Mouse (Mus musculus): ENCODE data around the gene Mtfr1l. TPM values are rescaled to one million over a fixed set of nuclear protein-coding genes. Genes with fewer than 3 reads are reported as not detected.
A peak's percentile ranks its signal among the peaks of the same experiment; 100 is the strongest.

The Mtfr1l gene
- total RNA-seq, 2 experiments from 2014 or later, result 60.6 to 66.1 TPM

- H3K27ac ChIP-seq, result peak overlapping the region; percentile 84
- intact Hi-C loops (cut with DNase I), result no loop called here
- peak overlapping the region; percentile 98 for H3K4me3 ChIP-seq
- DNase-seq (ENCODE audit: extremely low spot score in 1 of 2, low spot score in 2 of 2), result peak; percentile 57 to 58
- TF ChIP-seq CTCF (IDR thresholded peaks at IDR 0.05), result no peak
Observed at GRCm38 (mm10) chr4:134534124-134534886, 882 bp downstream of the Mtfr1l start.

- intact Hi-C loops (cut with DNase I), result no loop called here
- no peak for DNase-seq (ENCODE audit: extremely low spot score in 1 of 2, low spot score in 2 of 2)
- Histone ChIP-seq H3K27ac (no peak overlapping the region), H3K4me3 (no peak overlapping the region; the same call in 1 of the 2 replicates)
- TF ChIP-seq CTCF (IDR thresholded peaks at IDR 0.05), result no peak
Observed at GRCm38 (mm10) chr4:134533421-134533820, 1.8 kb downstream of the Mtfr1l start.

- Histone ChIP-seq H3K4me3 (no peak overlapping the region), H3K27ac (no peak overlapping the region)
- TF ChIP-seq CTCF (IDR thresholded peaks at IDR 0.05), result no peak
- DNase-seq (ENCODE audit: extremely low spot score in 1 of 2, low spot score in 2 of 2), result no peak
- intact Hi-C loops (cut with DNase I), result no loop called here
Observed at GRCm38 (mm10) chr4:134532928-134533327, 2.3 kb downstream of the Mtfr1l start.

- intact Hi-C loops (cut with DNase I), result no loop called here
- no peak overlapping the region for H3K27ac ChIP-seq
- no peak for TF ChIP-seq CTCF (IDR thresholded peaks at IDR 0.05)
- H3K4me3 ChIP-seq, result no peak overlapping the region
- no peak for DNase-seq (ENCODE audit: extremely low spot score in 1 of 2, low spot score in 2 of 2)
Observed at GRCm38 (mm10) chr4:134526220-134526619, 9.0 kb downstream of the Mtfr1l start.

GRCm38 (mm10) chr4:134525806-134526205, 9.4 kb downstream of the Mtfr1l start:
- DNase-seq (ENCODE audit: extremely low spot score in 1 of 2, low spot score in 2 of 2), result no peak
- intact Hi-C loops (cut with DNase I), result no loop called here
- H3K27ac ChIP-seq, result no peak overlapping the region

GRCm38 (mm10) chr4:134523447-134523846, 11.7 kb downstream of the Mtfr1l start:
- no peak for TF ChIP-seq CTCF (IDR thresholded peaks at IDR 0.05)

More at GRCm38 (mm10) chr4:134525806-134526205, 9.4 kb downstream of the Mtfr1l start:
- no peak overlapping the region for H3K4me3 ChIP-seq
- TF ChIP-seq CTCF (IDR thresholded peaks at IDR 0.05), result no peak

GRCm38 (mm10) chr4:134519281-134519680, 15.9 kb downstream of the Mtfr1l start:
- DNase-seq (ENCODE audit: extremely low spot score in 1 of 2, low spot score in 2 of 2), result no peak
- TF ChIP-seq CTCF (IDR thresholded peaks at IDR 0.05), result no peak
- Histone ChIP-seq H3K4me3 (no peak overlapping the region), H3K27ac (no peak overlapping the region)
- intact Hi-C loops (cut with DNase I), result no loop called here

More at GRCm38 (mm10) chr4:134523447-134523846, 11.7 kb downstream of the Mtfr1l start:
- intact Hi-C loops (cut with DNase I), result no loop called here
- DNase-seq (ENCODE audit: extremely low spot score in 1 of 2, low spot score in 2 of 2), result no peak
- Histone ChIP-seq H3K27ac (no peak overlapping the region), H3K4me3 (no peak overlapping the region)

- no peak overlapping the region for H3K27ac ChIP-seq
- TF ChIP-seq CTCF (IDR thresholded peaks at IDR 0.05), result no peak
- no peak for DNase-seq (ENCODE audit: extremely low spot score in 1 of 2, low spot score in 2 of 2)
- intact Hi-C loops (cut with DNase I), result no loop called here
- H3K4me3 ChIP-seq, result no peak overlapping the region
Observed at GRCm38 (mm10) chr4:134518541-134518940, 16.6 kb downstream of the Mtfr1l start.

- H3K27ac ChIP-seq, result peak overlapping the region; percentile 88; the same call in 1 of the 2 replicates
- intact Hi-C loops (cut with DNase I), result no loop called here
- TF ChIP-seq CTCF (IDR thresholded peaks at IDR 0.05), result no peak
- DNase-seq (ENCODE audit: extremely low spot score in 1 of 2, low spot score in 2 of 2), result peak in 1 of 2 experiments; percentile 32
- no peak overlapping the region for H3K4me3 ChIP-seq
Observed at GRCm38 (mm10) chr4:134517719-134518118, 17.5 kb downstream of the Mtfr1l start.

- TF ChIP-seq CTCF (IDR thresholded peaks at IDR 0.05), result no peak
- peak overlapping the region; percentile 88 for H3K27ac ChIP-seq
Observed at GRCm38 (mm10) chr4:134516981-134517380, 18.2 kb downstream of the Mtfr1l start.

GRCm38 (mm10) chr4:134515614-134516013, 19.6 kb downstream of the Mtfr1l start:
- no peak for DNase-seq (ENCODE audit: extremely low spot score in 1 of 2, low spot score in 2 of 2)
- intact Hi-C loops (cut with DNase I), result no loop called here
- Histone ChIP-seq H3K27ac (no peak overlapping the region), H3K4me3 (no peak overlapping the region)
- no peak for TF ChIP-seq CTCF (IDR thresholded peaks at IDR 0.05)

More at GRCm38 (mm10) chr4:134516981-134517380, 18.2 kb downstream of the Mtfr1l start:
- intact Hi-C loops (cut with DNase I), result no loop called here
- H3K4me3 ChIP-seq, result peak overlapping the region; percentile 27; the same call in 1 of the 2 replicates
- DNase-seq (ENCODE audit: extremely low spot score in 1 of 2, low spot score in 2 of 2), result peak; percentile 51 to 54

GRCm38 (mm10) chr4:134514309-134514930, 20.8 kb downstream of the Mtfr1l start:
- intact Hi-C loops (cut with DNase I), result no loop called here
- H3K27ac ChIP-seq, result no peak overlapping the region
- TF ChIP-seq CTCF (IDR thresholded peaks at IDR 0.05), result no peak
- H3K4me3 ChIP-seq, result no peak overlapping the region
- DNase-seq (ENCODE audit: extremely low spot score in 1 of 2, low spot score in 2 of 2), result no peak
